Mouse (Mus musculus): Measurements from ENCODE around the gene Bcl11b.
A peak's percentile ranks its signal among the peaks of the same experiment; 100 is the strongest.

The Bcl11b gene

DNA sequence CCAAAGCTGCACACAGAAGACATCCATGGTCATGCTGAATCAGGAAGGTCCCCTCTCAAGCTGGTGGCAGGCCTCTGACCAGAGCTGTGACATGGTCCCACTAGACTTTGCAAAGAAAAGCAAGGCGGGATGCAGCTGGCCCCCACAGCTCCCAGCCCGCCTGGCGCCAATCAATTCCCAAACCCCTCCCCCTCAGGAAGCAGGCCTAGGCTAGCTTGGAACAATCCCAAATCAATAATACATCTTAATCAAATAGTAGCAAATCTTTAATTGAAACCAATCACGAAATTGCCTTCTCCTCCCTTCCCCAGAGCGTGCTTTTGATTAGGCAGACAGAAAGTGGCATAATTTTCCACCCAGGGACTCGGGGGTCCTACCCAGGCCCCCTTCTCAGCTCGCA, 113.1 kb downstream of the Bcl11b start:
- no peak for DNase-seq (ENCODE audit: low read depth, low spot score)

- peak; percentile 34 for DNase-seq (ENCODE audit: low read depth, low spot score)
Observed at GRCm38 (mm10) chr12:107889841-107890240, 113.6 kb downstream of the Bcl11b start.

GRCm38 (mm10) chr12:107888646-107889045, 114.8 kb downstream of the Bcl11b start:
- no peak for DNase-seq (ENCODE audit: low read depth, low spot score)

DNA sequence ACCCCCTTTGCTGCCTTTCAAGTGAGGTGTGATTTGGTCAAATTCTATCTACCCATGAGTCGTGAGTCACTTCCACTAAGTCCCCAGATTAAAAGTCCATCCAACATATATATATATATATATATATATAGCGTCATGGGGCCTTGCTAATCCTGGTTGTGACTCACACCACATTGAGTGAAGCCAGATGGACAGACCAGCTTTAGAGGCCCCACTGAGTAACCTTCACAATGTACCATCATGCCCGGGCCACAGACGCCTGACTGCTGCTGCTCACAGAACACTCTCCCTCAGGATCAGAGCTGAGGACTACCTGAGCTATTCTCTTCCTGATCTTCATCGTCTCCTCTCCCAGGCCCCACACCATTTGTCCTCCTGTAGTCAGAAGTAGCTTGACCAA, 115.4 kb downstream of the Bcl11b start:
- DNase-seq (ENCODE audit: low read depth, low spot score): no peak

GRCm38 (mm10) chr12:107887621-107888020, 115.8 kb downstream of the Bcl11b start:
- no peak for DNase-seq (ENCODE audit: low read depth, low spot score)

DNA sequence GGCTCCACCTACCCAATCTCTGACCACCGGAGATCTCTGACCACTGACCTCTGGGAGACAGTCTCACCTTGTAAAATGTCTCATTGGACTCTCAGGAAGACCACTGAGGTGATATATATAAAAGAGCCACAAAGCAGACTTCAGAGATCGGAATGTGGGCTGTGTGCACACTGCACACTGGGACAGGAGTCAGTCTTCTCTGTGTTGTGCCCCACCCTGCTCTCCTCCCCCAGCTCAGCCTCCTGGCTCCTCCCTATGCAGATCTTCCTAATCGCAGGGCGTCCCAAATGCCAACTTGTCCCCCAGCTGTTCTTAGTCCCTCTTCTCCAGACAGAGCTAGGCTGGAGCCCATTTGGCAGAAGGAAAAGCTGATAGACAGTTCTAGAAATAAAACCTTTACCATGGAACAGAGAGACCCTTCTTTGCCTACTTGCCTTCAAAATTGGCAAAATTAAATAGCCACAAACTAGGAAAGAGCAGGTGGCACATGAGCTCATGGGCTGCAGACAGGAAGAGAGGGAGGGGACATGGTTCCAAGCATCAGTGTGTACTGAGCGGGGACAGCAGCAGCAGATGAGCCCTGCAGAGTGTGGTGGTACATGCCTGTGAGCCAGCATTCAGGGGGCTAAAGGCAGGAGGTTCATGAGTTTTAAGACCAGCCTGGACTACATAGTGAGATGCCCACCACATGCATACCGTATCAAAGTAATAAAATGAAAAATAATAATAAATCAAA, 118.9 kb downstream of the Bcl11b start:
- no peak for DNase-seq (ENCODE audit: low read depth, low spot score)

DNA sequence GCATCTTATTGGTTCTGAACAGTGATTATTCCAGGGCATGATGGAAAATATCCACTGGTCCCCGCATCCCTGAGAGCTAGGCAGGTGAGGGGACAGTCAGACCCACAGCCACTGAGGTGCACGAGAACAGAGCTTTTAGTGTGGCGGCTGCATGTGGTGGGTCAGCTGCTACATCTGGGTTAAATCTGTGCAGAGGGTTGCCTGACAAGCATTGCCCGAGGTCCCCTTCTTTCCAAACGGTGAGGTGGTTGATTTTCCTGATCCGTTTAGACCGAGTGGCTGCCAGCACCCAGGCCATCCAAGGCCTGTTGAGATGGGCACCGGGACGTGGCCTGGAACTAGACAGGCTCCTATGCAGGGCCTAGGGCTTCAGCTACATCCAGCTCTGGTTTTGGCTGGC, 121.7 kb downstream of the Bcl11b start:
- no peak for DNase-seq (ENCODE audit: low read depth, low spot score)

GRCm38 (mm10) chr12:107880748-107881147, 122.7 kb downstream of the Bcl11b start:
- DNase-seq (ENCODE audit: low read depth, low spot score): no peak

- DNase-seq (ENCODE audit: low read depth, low spot score): no peak
Observed at GRCm38 (mm10) chr12:107879114-107879777, 124.2 kb downstream of the Bcl11b start.

DNA sequence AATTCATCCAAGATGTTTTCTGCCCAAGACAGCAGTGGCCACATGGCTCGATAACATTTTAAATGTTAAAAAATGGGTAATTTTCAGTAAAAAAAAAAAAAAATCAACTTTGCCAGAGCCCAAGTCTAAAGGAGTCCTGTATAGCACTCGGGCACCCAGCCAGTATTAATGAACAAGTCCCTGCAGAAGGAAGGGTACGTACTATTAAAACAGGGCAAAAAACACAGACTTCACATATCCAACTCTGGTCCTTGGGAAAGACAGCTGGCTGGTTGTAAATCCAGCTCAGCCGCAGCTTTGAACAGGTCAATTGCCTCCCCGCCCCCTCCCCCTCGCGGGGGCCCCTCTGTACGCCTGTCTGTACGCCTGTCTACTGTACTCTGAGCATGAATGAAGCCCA, 127.2 kb downstream of the Bcl11b start:
- DNase-seq (ENCODE audit: low read depth, low spot score): no peak

DNA sequence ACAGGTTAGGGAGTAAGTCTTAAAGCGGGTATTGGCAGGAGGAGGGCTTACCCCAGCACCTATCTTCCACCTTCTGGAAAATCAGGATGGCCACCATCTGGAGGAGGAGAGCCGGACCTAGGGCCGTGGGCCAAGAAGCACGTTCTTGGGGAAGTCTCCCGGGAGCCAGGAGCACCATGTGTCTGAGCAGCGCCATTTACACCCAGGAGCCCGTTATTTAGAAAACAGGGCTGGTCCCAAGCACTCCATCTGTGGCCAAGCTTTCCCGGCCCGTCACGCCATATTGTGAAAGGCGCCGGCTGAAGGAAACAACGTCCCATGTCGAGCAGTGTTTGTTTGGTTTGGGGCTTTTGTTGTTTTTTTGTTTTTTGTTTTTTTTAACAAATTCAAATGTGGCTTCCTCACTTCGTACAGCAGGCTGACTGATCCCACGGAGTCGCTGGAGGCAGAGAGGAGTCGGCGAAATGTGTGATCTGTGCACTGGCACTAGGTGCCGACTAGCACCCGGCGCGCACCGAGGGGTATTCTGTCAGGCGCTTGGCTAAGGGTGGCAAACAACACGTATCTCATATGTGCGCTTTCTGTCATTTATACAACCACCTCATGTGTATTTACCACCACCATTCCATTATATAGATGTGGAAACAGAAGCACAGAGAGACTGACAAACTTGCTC, 128.8 kb downstream of the Bcl11b start:
- no peak for DNase-seq (ENCODE audit: low read depth, low spot score)

DNA sequence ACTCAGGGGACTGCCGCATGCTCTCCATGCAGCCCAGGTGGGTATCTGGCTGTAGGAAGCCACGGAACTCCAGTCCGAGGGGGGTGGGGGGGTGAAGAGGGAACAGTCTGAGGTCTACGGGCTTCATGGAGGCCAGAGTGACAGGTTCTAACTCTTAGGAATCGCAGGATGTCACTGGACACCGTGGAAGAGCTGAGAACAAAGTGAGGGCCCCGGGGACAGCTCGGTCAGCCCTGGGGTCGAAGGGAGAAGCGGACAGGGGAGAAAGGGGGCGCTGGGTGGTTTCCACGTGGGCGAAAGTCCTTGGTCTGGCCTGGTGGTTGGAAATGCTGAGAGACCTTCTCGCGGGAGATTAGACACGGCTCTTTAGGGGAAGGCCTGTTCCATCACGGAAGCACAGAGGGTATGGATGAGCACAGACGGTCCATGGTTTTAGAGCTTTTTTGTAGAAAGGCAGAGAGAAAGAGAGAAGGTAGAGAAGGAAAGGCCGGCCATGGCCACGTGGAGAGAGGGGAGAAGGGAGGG, 133.8 kb downstream of the Bcl11b start:
- DNase-seq (ENCODE audit: low read depth, low spot score): no peak

DNA sequence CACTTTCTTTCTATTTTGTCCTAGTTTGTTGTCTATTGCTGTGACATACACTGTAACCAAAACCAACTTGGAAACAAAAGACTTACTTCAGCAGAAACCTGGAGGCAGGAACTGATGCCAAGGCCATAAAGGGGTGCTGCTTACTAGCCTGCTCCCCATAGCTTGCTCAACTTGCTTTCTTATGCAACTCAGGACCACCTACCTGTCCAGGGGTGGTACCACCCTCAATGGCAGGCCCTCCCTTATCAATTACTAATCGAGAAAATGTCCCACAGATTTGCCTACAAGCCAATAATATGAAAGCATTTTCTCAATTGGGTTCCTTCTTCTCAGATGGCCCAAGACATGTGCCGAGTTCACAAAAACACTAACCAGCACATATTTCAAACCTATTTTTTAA, 135.1 kb downstream of the Bcl11b start:
- no peak for DNase-seq (ENCODE audit: low read depth, low spot score)

All from mesoderm, embryonic 11.5 days (tissue).